Mouse (Mus musculus): ENCODE measurements at regions not wholly inside any gene's neighbourhood (a gene's known extent, or its start where the extent isn't known, plus 50 kb on each side); places are given as distances from the start of the nearest gene placed in this dataset.

- no peaks in the 10 kb centered on the region for H3K4me1 ChIP-seq (ENCODE audit: control insufficient read depth, insufficient read depth, low read length)
- no peaks in the 10 kb centered on the region for H3K9me3 ChIP-seq (replicated peaks; ENCODE audit: control insufficient read depth, low read length)
- no peak overlapping the region for H3K27ac ChIP-seq (replicated peaks; ENCODE audit: low read depth, low read length)
- no peak overlapping the region for H3K4me2 ChIP-seq (ENCODE audit: low read depth, low read length)
- H3K9ac ChIP-seq (replicated peaks; ENCODE audit: low read length), result no peak overlapping the region
- ATAC-seq (replicated peaks; ENCODE audit: insufficient number of reproducible peaks, low FRiP score, low TSS enrichment, low read depth) (no peak), DNase-seq (ENCODE audit: low spot score) (no peak)
- WGBS, result 80% methylated on average over 5 of the region's 5 CpGs
- H3K4me3 ChIP-seq (ENCODE audit: low read depth, low read length), result no peak overlapping the region
- H3K27me3 ChIP-seq (ENCODE audit: control insufficient read depth, insufficient read depth, low read length), result no peaks in the 10 kb centered on the region
- no peaks in the 10 kb centered on the region for H3K36me3 ChIP-seq (replicated peaks; ENCODE audit: control insufficient read depth, insufficient read depth, low read depth, low read length)
Measured at GRCm38 (mm10) chr12:77994176-77994575, 199.9 kb upstream of the Gm6657 start.

GRCm38 (mm10) chr12:77997916-77998315 is 196.1 kb upstream of the Gm6657 start:
- no peak overlapping the region for H3K27ac ChIP-seq (replicated peaks; ENCODE audit: low read depth, low read length)
- DNase-seq (ENCODE audit: low spot score) (no peak), ATAC-seq (replicated peaks; ENCODE audit: insufficient number of reproducible peaks, low FRiP score, low TSS enrichment, low read depth) (no peak)
- no peak overlapping the region for H3K4me3 ChIP-seq (ENCODE audit: low read depth, low read length)
- H3K4me1 ChIP-seq (ENCODE audit: control insufficient read depth, insufficient read depth, low read length), result no peaks in the 10 kb centered on the region
- WGBS, result 83% methylated on average over 1 of the region's 1 CpGs
- H3K9ac ChIP-seq (replicated peaks; ENCODE audit: low read length), result no peak overlapping the region
- no peak overlapping the region for H3K4me2 ChIP-seq (ENCODE audit: low read depth, low read length)
- no peaks in the 10 kb centered on the region for H3K27me3 ChIP-seq (ENCODE audit: control insufficient read depth, insufficient read depth, low read length)
- no peaks in the 10 kb centered on the region for H3K9me3 ChIP-seq (replicated peaks; ENCODE audit: control insufficient read depth, low read length)
- no peaks in the 10 kb centered on the region for H3K36me3 ChIP-seq (replicated peaks; ENCODE audit: control insufficient read depth, insufficient read depth, low read depth, low read length)

GRCm38 (mm10) chr12:78000401-78000800 is 193.6 kb upstream of the Gm6657 start:
- Histone ChIP-seq H3K9me3 (replicated peaks; ENCODE audit: control insufficient read depth, low read length) (no peaks in the 10 kb centered on the region), H3K4me1 (ENCODE audit: control insufficient read depth, insufficient read depth, low read length) (no peaks in the 10 kb centered on the region), H3K4me3 (ENCODE audit: low read depth, low read length) (no peak overlapping the region), H3K4me2 (ENCODE audit: low read depth, low read length) (no peak overlapping the region), H3K36me3 (replicated peaks; ENCODE audit: control insufficient read depth, insufficient read depth, low read depth, low read length) (no peaks in the 10 kb centered on the region), H3K27me3 (ENCODE audit: control insufficient read depth, insufficient read depth, low read length) (no peaks in the 10 kb centered on the region), H3K27ac (replicated peaks; ENCODE audit: low read depth, low read length) (no peak overlapping the region), H3K9ac (replicated peaks; ENCODE audit: low read length) (no peak overlapping the region)
- DNase-seq (ENCODE audit: low spot score) (no peak), ATAC-seq (replicated peaks; ENCODE audit: insufficient number of reproducible peaks, low FRiP score, low TSS enrichment, low read depth) (no peak)
- WGBS, result 85% methylated on average over 3 of the region's 3 CpGs

- ATAC-seq (replicated peaks; ENCODE audit: insufficient number of reproducible peaks, low FRiP score, low TSS enrichment, low read depth) (no peak), DNase-seq (ENCODE audit: low spot score) (no peak)
- WGBS, result 86% methylated on average over 9 of the region's 9 CpGs
Measured at GRCm38 (mm10) chr12:78001846-78002245, 192.2 kb upstream of the Gm6657 start.

GRCm38 (mm10) chr12:78033766-78034165 is 160.3 kb upstream of the Gm6657 start:
- Histone ChIP-seq H3K9ac (replicated peaks; ENCODE audit: low read length) (no peak overlapping the region), H3K36me3 (replicated peaks; ENCODE audit: control insufficient read depth, insufficient read depth, low read depth, low read length) (no peaks in the 10 kb centered on the region), H3K27me3 (ENCODE audit: control insufficient read depth, insufficient read depth, low read length) (no peaks in the 10 kb centered on the region), H3K27ac (replicated peaks; ENCODE audit: low read depth, low read length) (no peak overlapping the region), H3K9me3 (replicated peaks; ENCODE audit: control insufficient read depth, low read length) (no peaks in the 10 kb centered on the region), H3K4me3 (ENCODE audit: low read depth, low read length) (no peak overlapping the region), H3K4me1 (ENCODE audit: control insufficient read depth, insufficient read depth, low read length) (no peaks in the 10 kb centered on the region), H3K4me2 (ENCODE audit: low read depth, low read length) (no peak overlapping the region)
- ATAC-seq (replicated peaks; ENCODE audit: insufficient number of reproducible peaks, low FRiP score, low TSS enrichment, low read depth), result no peak
- no peak for DNase-seq (ENCODE audit: low spot score)

More at GRCm38 (mm10) chr12:78001846-78002245, 192.2 kb upstream of the Gm6657 start:
- H3K9me3 ChIP-seq (replicated peaks; ENCODE audit: control insufficient read depth, low read length), result no peaks in the 10 kb centered on the region
- H3K4me1 ChIP-seq (ENCODE audit: control insufficient read depth, insufficient read depth, low read length), result no peaks in the 10 kb centered on the region
- H3K27ac ChIP-seq (replicated peaks; ENCODE audit: low read depth, low read length), result no peak overlapping the region
- H3K4me3 ChIP-seq (ENCODE audit: low read depth, low read length), result no peak overlapping the region
- H3K36me3 ChIP-seq (replicated peaks; ENCODE audit: control insufficient read depth, insufficient read depth, low read depth, low read length), result no peaks in the 10 kb centered on the region
- no peak overlapping the region for H3K9ac ChIP-seq (replicated peaks; ENCODE audit: low read length)
- H3K4me2 ChIP-seq (ENCODE audit: low read depth, low read length), result no peak overlapping the region
- H3K27me3 ChIP-seq (ENCODE audit: control insufficient read depth, insufficient read depth, low read length), result no peaks in the 10 kb centered on the region

GRCm38 (mm10) chr12:78046582-78046981 is 147.5 kb upstream of the Gm6657 start:
- H3K4me2 ChIP-seq (ENCODE audit: low read depth, low read length), result no peak overlapping the region
- no peaks in the 10 kb centered on the region for H3K4me1 ChIP-seq (ENCODE audit: control insufficient read depth, insufficient read depth, low read length)
- no peak overlapping the region for H3K27ac ChIP-seq (replicated peaks; ENCODE audit: low read depth, low read length)
- no peaks in the 10 kb centered on the region for H3K27me3 ChIP-seq (ENCODE audit: control insufficient read depth, insufficient read depth, low read length)
- no peaks in the 10 kb centered on the region for H3K36me3 ChIP-seq (replicated peaks; ENCODE audit: control insufficient read depth, insufficient read depth, low read depth, low read length)
- no peaks in the 10 kb centered on the region for H3K9me3 ChIP-seq (replicated peaks; ENCODE audit: control insufficient read depth, low read length)
- ATAC-seq (replicated peaks; ENCODE audit: insufficient number of reproducible peaks, low FRiP score, low TSS enrichment, low read depth) (no peak), DNase-seq (ENCODE audit: low spot score) (no peak)
- H3K9ac ChIP-seq (replicated peaks; ENCODE audit: low read length), result no peak overlapping the region
- WGBS, result 84% methylated on average over 4 of the region's 4 CpGs
- H3K4me3 ChIP-seq (ENCODE audit: low read depth, low read length), result no peak overlapping the region

GRCm38 (mm10) chr12:78055956-78056355 is 138.1 kb upstream of the Gm6657 start:
- Histone ChIP-seq H3K27ac (replicated peaks; ENCODE audit: low read depth, low read length) (no peak overlapping the region), H3K4me1 (ENCODE audit: control insufficient read depth, insufficient read depth, low read length) (no peaks in the 10 kb centered on the region), H3K27me3 (ENCODE audit: control insufficient read depth, insufficient read depth, low read length) (no peaks in the 10 kb centered on the region), H3K36me3 (replicated peaks; ENCODE audit: control insufficient read depth, insufficient read depth, low read depth, low read length) (no peaks in the 10 kb centered on the region), H3K9ac (replicated peaks; ENCODE audit: low read length) (no peak overlapping the region), H3K4me3 (ENCODE audit: low read depth, low read length) (no peak overlapping the region), H3K4me2 (ENCODE audit: low read depth, low read length) (no peak overlapping the region; the same call in 1 of the 2 replicates), H3K9me3 (replicated peaks; ENCODE audit: control insufficient read depth, low read length) (no peaks in the 10 kb centered on the region)
- peak; percentile 66 for DNase-seq (ENCODE audit: low spot score)
- WGBS, result 1% methylated on average over 9 of the region's 9 CpGs
- ATAC-seq (replicated peaks; ENCODE audit: insufficient number of reproducible peaks, low FRiP score, low TSS enrichment, low read depth), result 0 out of 2 replicates have a peak, but pooled peaks have one; percentile 34

- Histone ChIP-seq H3K4me1 (ENCODE audit: control insufficient read depth, insufficient read depth, low read length) (no peaks in the 10 kb centered on the region), H3K9ac (replicated peaks; ENCODE audit: low read length) (no peak overlapping the region), H3K27ac (replicated peaks; ENCODE audit: low read depth, low read length) (no peak overlapping the region), H3K4me2 (ENCODE audit: low read depth, low read length) (no peak overlapping the region), H3K4me3 (ENCODE audit: low read depth, low read length) (no peak overlapping the region), H3K27me3 (ENCODE audit: control insufficient read depth, insufficient read depth, low read length) (no peaks in the 10 kb centered on the region), H3K9me3 (replicated peaks; ENCODE audit: control insufficient read depth, low read length) (no peaks in the 10 kb centered on the region), H3K36me3 (replicated peaks; ENCODE audit: control insufficient read depth, insufficient read depth, low read depth, low read length) (no peaks in the 10 kb centered on the region)
- DNase-seq (ENCODE audit: low spot score), result no peak
- WGBS, result 77% methylated on average over 3 of the region's 3 CpGs
- ATAC-seq (replicated peaks; ENCODE audit: insufficient number of reproducible peaks, low FRiP score, low TSS enrichment, low read depth), result no peak
Measured at GRCm38 (mm10) chr12:78057166-78057565, 136.9 kb upstream of the Gm6657 start.
